19 mouse cellular contexts compared by ENCODE assay signal in genomic region chr7:24274456-24274855, GRCm38 (mm10).
"Had no signal": no experiment of that assay in that cellular context is flagged by ENCODE, and none has a peak within 500 bp of the region (broad histone marks: within the 10 kb centered on the region; RNA-seq: fewer than 3 reads in every experiment).

No protein-coding gene starts in this region.

- H3K4me3 ChIP-seq: liver, embryonic 15.5 days; midbrain, embryonic 10.5 days; midbrain, embryonic 13.5 days; myocyte; neural tube, embryonic 13.5 days; neural tube, embryonic 15.5 days had no signal

- H3K27ac ChIP-seq: liver, embryonic 15.5 days; midbrain, embryonic 10.5 days; midbrain, embryonic 13.5 days; neural tube, embryonic 13.5 days; neural tube, embryonic 15.5 days had no signal

- ATAC-seq: midbrain, embryonic 13.5 days; midbrain, embryonic 16.5 days had no signal

- H3K9me3 ChIP-seq: liver, embryonic 15.5 days; midbrain, embryonic 10.5 days; midbrain, embryonic 13.5 days; neural tube, embryonic 13.5 days; neural tube, embryonic 15.5 days had no signal

- H3K27me3 ChIP-seq: liver, embryonic 15.5 days; midbrain, embryonic 13.5 days; neural tube, embryonic 13.5 days; neural tube, embryonic 15.5 days had no signal

- DNase-seq: lung, adult 18-20 months; lung, embryonic 14.5 days; lung, postnatal 10 days; lung, postnatal 4 days; retina, postnatal 1 day; right cerebral cortex, adult 18-20 months; right cerebral cortex, postnatal 25 days; right cerebral cortex, postnatal 4 days; spleen, adult 18-20 months; thymus, adult 18-20 months; thymus, postnatal 14 days; thymus, postnatal 36 days had no signal

- H3K4me2 ChIP-seq: liver, embryonic 15.5 days; lung, embryonic 14.5 days; midbrain, embryonic 13.5 days; neural tube, embryonic 13.5 days; neural tube, embryonic 15.5 days had no signal

- H3K9ac ChIP-seq: liver, embryonic 15.5 days; lung, embryonic 14.5 days; midbrain, embryonic 13.5 days; neural tube, embryonic 13.5 days; neural tube, embryonic 15.5 days had no signal
